Comparison of ENCODE assay signal across 17 mouse cellular contexts in the genomic region with DNA sequence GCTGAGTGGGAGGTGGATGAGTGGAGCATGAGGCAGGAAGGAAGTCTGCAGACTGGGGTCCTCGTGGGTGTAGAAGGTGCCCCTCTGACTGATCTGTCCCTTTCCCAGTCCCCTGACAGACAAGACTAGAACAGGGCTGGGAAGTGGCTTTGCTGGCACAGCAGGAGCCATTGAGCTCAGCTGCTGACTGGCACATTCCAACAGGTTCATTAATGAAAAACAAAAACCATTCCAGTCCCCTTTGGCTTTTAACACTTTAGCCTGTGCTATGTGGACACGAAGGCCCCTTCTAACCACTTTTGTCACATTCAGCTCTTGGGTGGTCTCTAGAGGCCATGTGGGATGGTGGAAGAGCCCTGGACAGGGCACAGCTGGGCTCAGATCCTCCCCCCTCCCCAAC. TPM values are rescaled to one million over a fixed set of nuclear protein-coding genes. Genes with fewer than 3 reads are reported as not detected.
DNase-seq lines count a peak whose midpoint lies in the region; TF ChIP-seq lines count a peak whose summit lies in the region.
"Had no signal": no experiment of that assay in that cellular context is flagged by ENCODE, and none has a peak within 500 bp of the region (broad histone marks: within the 10 kb centered on the region; RNA-seq: fewer than 3 reads in every experiment).

No protein-coding gene starts in this region.

- peak overlapping the region; percentile 89 for H3K4me3 ChIP-seq in gastrocnemius, adult 2 months
- H3K4me3 ChIP-seq: embryonic facial prominence, embryonic 10.5 days; forebrain, embryonic 12.5 days; intestine, embryonic 15.5 days had no signal

- no peak for DNase-seq in gastrocnemius, adult 2 months
- no peak for DNase-seq in gastrocnemius, adult 18-20 months (ENCODE audit: low spot score)
- peak; percentile 33 for DNase-seq in left cerebral cortex, postnatal 4 days
- no peak for DNase-seq in left cerebral cortex, adult 9 months (ENCODE audit: low spot score in 2 of 2)
- peak; percentile 58 for DNase-seq in forelimb bud, embryonic 11.5 days (ENCODE audit: low read depth, low spot score)
- peak; percentile 30 for DNase-seq in mesoderm, embryonic 11.5 days (ENCODE audit: low read depth, low spot score)
- no peak for DNase-seq in layer of hippocampus, postnatal 10 days (ENCODE audit: low spot score in 2 of 2)
- no peak for DNase-seq in cerebellum, postnatal 4 days (ENCODE audit: low spot score in 2 of 2)
- DNase-seq: B cell, adult 2 months; cerebellum, adult 2 months; gastrocnemius, postnatal 14 days; lung, adult 2 months; right cerebral cortex, adult 18-20 months had no signal

- peak overlapping the region; percentile 85 for H3K27ac ChIP-seq in gastrocnemius, adult 2 months
- H3K27ac ChIP-seq: embryonic facial prominence, embryonic 10.5 days; forebrain, embryonic 12.5 days; intestine, embryonic 15.5 days had no signal

- intact Hi-C loops in gastrocnemius, adult 2 months (cut with DNase I) = no loop called here
- intact Hi-C loops in left cerebral cortex, postnatal 4 days (cut with DNase I) = loop anchor here (5.0 kb wide), 1 partner anchor 148 kb away; no protein-coding TSS in a partner anchor

- no peak for TF ChIP-seq CTCF in gastrocnemius, adult 2 months (IDR thresholded peaks at IDR 0.05)

RNA-seq across cellular contexts. Expression of gene Timp3, which starts 4.4 kb away (rescaled TPM):
- 10 to 100 TPM; 71.5 to 81.6 TPM for total RNA-seq in gastrocnemius, adult 2 months (2021)
- total RNA-seq in gastrocnemius, adult 18-20 months (2021) = 10 to 100 TPM; 59.2 to 63.2 TPM
- total RNA-seq in left cerebral cortex, postnatal 4 days (2021) = 10 to 100 TPM; 40.2 to 42.6 TPM
- 10 to 100 TPM; 54.9 to 59.8 TPM for total RNA-seq in layer of hippocampus, postnatal 10 days (2021)
- total RNA-seq: MEL had no signal

Comparison
In these comparisons a context has a peak if more than half of its experiments do, and no peak if none do; other contexts are left out.
1. DNase-seq: peak in left cerebral cortex, postnatal 4 days (single experiment), forelimb bud, embryonic 11.5 days (single experiment) and mesoderm, embryonic 11.5 days (single experiment); none in gastrocnemius, adult 2 months (single experiment), gastrocnemius, adult 18-20 months (single experiment), left cerebral cortex, adult 9 months (0 of 2), layer of hippocampus, postnatal 10 days (0 of 2) and cerebellum, postnatal 4 days (0 of 2).